Mouse (Mus musculus) kidney, adult 2 months (tissue): ENCODE data around the gene Pskh1. TPM values are rescaled to one million over a fixed set of nuclear protein-coding genes. Genes with fewer than 3 reads are reported as not detected.

Experiments used
- DNase-seq: peaks from one replicate; pipeline ENCODE4 v3.0.0; 2021
- H3K27ac ChIP-seq: fragments of 200-500 bp; 2 replicates; pipeline ENCODE4 v1.5.1; 2012; ENCODE audit warnings: low read depth, low read length, control low read depth, inconsistent platforms; ENCODE audit not compliant: insufficient read depth
- H3K27me3 ChIP-seq: fragments of 200-500 bp; replicated peaks from 2 replicates; pipeline ENCODE4 v1.6.1; 2012; ENCODE audit warnings: mild to moderate bottlenecking, moderate library complexity, low read length, inconsistent platforms; ENCODE audit not compliant: control insufficient read depth, insufficient read depth
- H3K36me3 ChIP-seq: fragments of 200-500 bp; 2 replicates; pipeline ENCODE4 v1.6.1; 2012; ENCODE audit warnings: mild to moderate bottlenecking, moderate library complexity, low read length, inconsistent platforms; ENCODE audit not compliant: control insufficient read depth, insufficient read depth
- H3K4me1 ChIP-seq: fragments of 200-500 bp; 2 replicates; pipeline ENCODE4 v1.6.1; 2011; ENCODE audit warnings: low read length; ENCODE audit not compliant: control insufficient read depth, insufficient read depth
- H3K4me3 ChIP-seq: fragments of 200-500 bp; 2 replicates; pipeline ENCODE4 v1.5.1; 2011; ENCODE audit warnings: mild to moderate bottlenecking, low read depth, low read length, control low read depth; ENCODE audit not compliant: insufficient read depth
- CTCF ChIP-seq: fragments of 200-500 bp; conservative IDR thresholded peaks from 2 replicates; pipeline ENCODE4 v1.5.1; 2011; ENCODE audit warnings: low read depth, mild to moderate bottlenecking, control low read depth, low read length, moderate library complexity, mixed read lengths; ENCODE audit not compliant: insufficient read depth, insufficient read length
- POLR2A ChIP-seq: fragments of 200-500 bp; IDR thresholded peaks from one replicate; pipeline ENCODE4 v1.6.1; 2011; ENCODE audit warnings: low read depth, low read length, control low read depth
- WGBS: fragments of 180-500 bp; shearing (Covaris S2); methylation state at CpG from one replicate; pipeline ENCODE4 v1.1.7; 2018; 5-methylcytosine and 5-hydroxymethylcytosine counted together
- polyA plus RNA-seq: library from polyadenylated mRNA; depleted of rRNA; stranded (reverse); fragments of >200 nt; gene quantifications from 2 replicates; pipeline ENCODE4 v1.2.3, GENCODE M21; 2012

The Pskh1 gene
- polyA plus RNA-seq, 1 experiment, result 44.9 TPM

GRCm38 (mm10) chr8:105932525-105932924 lies 32.3 kb downstream of the Pskh1 start:
- H3K27ac ChIP-seq, result no peak overlapping the region
- 90% methylated on average over 11 of the region's 11 CpGs for WGBS
- TF ChIP-seq POLR2A (no peak), CTCF (no peak)

GRCm38 (mm10) chr8:105933762-105934161 lies 33.5 kb downstream of the Pskh1 start, which contains the start of gene Ctrl:
TSS of gene Ctrl (minus strand) at chr8:105933862.
- no peak within 1 kb of the TSS for H3K27ac ChIP-seq
- H3K4me3 ChIP-seq, result no peak within 1 kb of the TSS
- no peak for DNase-seq
- WGBS, result 91% methylated on average over 2 of the region's 2 CpGs
- no peak for TF ChIP-seq CTCF
- no peak for TF ChIP-seq POLR2A
- H3K36me3 ChIP-seq, result no peaks in the 10 kb centered on the region
- no peaks in the 10 kb centered on the region for H3K27me3 ChIP-seq
- H3K4me1 ChIP-seq, result peaks cover 4% of the 10 kb centered on the region; the same call in 1 of the 2 replicates

More at GRCm38 (mm10) chr8:105932525-105932924, 32.3 kb downstream of the Pskh1 start:
- Histone ChIP-seq H3K4me3 (no peak overlapping the region), H3K27me3 (no peaks in the 10 kb centered on the region), H3K4me1 (peaks cover 4% of the 10 kb centered on the region; the same call in 1 of the 2 replicates), H3K36me3 (no peaks in the 10 kb centered on the region)
- no peak for DNase-seq

GRCm38 (mm10) chr8:105935105-105935504 lies 34.9 kb downstream of the Pskh1 start:
- no peak overlapping the region for H3K27ac ChIP-seq

GRCm38 (mm10) chr8:105935863-105936603 lies 35.8 kb downstream of the Pskh1 start:
- Histone ChIP-seq H3K36me3 (no peaks in the 10 kb centered on the region), H3K4me1 (peaks cover 4% of the 10 kb centered on the region; the same call in 1 of the 2 replicates), H3K27me3 (no peaks in the 10 kb centered on the region), H3K4me3 (no peak overlapping the region), H3K27ac (no peak overlapping the region)
- TF ChIP-seq POLR2A (no peak), CTCF (no peak)
- DNase-seq, result no peak
- 38% methylated on average over 7 of the region's 7 CpGs for WGBS

More at GRCm38 (mm10) chr8:105935105-105935504, 34.9 kb downstream of the Pskh1 start:
- WGBS, result 75% methylated on average over 6 of the region's 6 CpGs
- no peak for TF ChIP-seq CTCF
- no peaks in the 10 kb centered on the region for H3K27me3 ChIP-seq
- peaks cover 4% of the 10 kb centered on the region; the same call in 1 of the 2 replicates for H3K4me1 ChIP-seq
- DNase-seq, result no peak
- no peak overlapping the region for H3K4me3 ChIP-seq
- H3K36me3 ChIP-seq, result no peaks in the 10 kb centered on the region

- TF ChIP-seq CTCF, result 0 out of 2 replicates have a peak, but pooled peaks have one; percentile 14
- TF ChIP-seq POLR2A, result peak; percentile 78
- H3K4me3 ChIP-seq, result peak overlapping the region; percentile 91
- no peaks in the 10 kb centered on the region for H3K27me3 ChIP-seq
- no peaks in the 10 kb centered on the region for H3K36me3 ChIP-seq
- peak; percentile 97 for DNase-seq
- peaks cover 4% of the 10 kb centered on the region; the same call in 1 of the 2 replicates for H3K4me1 ChIP-seq
- under 1% methylated on average over 30 of the region's 30 CpGs for WGBS
- peak overlapping the region; percentile 79 for H3K27ac ChIP-seq
Observed at GRCm38 (mm10) chr8:105936866-105937475, 36.7 kb downstream of the Pskh1 start.

- under 1% methylated on average over 33 of the region's 33 CpGs for WGBS
- peak overlapping the region; percentile 79 for H3K27ac ChIP-seq
- peak overlapping the region; percentile 91 for H3K4me3 ChIP-seq
- H3K36me3 ChIP-seq, result no peaks in the 10 kb centered on the region
- no peaks in the 10 kb centered on the region for H3K27me3 ChIP-seq
- H3K4me1 ChIP-seq, result peaks cover 4% of the 10 kb centered on the region; the same call in 1 of the 2 replicates
- DNase-seq, result peak; percentile 69
- TF ChIP-seq POLR2A (no peak), CTCF (no peak)
Observed at GRCm38 (mm10) chr8:105937496-105938305, 37.5 kb downstream of the Pskh1 start.
